ENCODE assay signal across 22 mouse cellular contexts in the genomic region with DNA sequence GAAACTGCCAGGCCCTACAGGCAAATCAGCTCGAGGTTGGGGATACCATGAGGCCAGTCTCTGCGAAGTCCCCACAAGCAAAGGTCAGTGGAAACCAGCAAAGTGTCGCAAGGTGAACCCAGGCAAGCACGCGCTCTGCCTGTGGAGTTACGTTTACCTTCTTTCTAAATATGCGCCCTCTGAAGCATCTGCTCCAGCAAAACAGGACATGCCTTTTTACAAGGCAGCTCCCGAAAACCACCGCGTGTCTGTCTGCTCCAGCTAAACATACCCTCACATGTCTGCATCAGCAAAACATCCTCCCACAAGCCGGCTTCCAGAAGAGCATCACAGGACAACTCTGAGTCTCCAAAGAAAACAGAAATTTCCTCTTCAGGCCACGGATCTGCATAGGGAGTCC. TPM values are rescaled to one million over a fixed set of nuclear protein-coding genes. Genes with fewer than 3 reads are reported as not detected.
DNase-seq lines count a peak whose midpoint lies in the region; TF ChIP-seq lines count a peak whose summit lies in the region.
"Had no signal": no experiment of that assay in that cellular context is flagged by ENCODE, and none has a peak within 500 bp of the region (broad histone marks: within the 10 kb centered on the region; RNA-seq: fewer than 3 reads in every experiment).

No protein-coding gene starts in this region.

- TF ChIP-seq POLR2A in olfactory bulb, adult 2 months (IDR thresholded peaks at IDR 0.05; ENCODE audit: insufficient read depth, low read depth, low read length): no peak

- H3K27ac ChIP-seq in olfactory bulb, adult 2 months (ENCODE audit: insufficient read depth, low read depth, low read length): peak overlapping the region; percentile 56
- H3K27ac ChIP-seq: embryonic facial prominence, embryonic 12.5 days; embryonic facial prominence, embryonic 15.5 days; gastrocnemius, adult 2 months; heart, adult 2 months; heart, embryonic 10.5 days; heart, embryonic 13.5 days; hindbrain, embryonic 14.5 days; hindbrain, postnatal 0 days had no signal

- no peaks in the 10 kb centered on the region for H3K27me3 ChIP-seq in E14TG2a.4 (ENCODE audit: insufficient read depth, low read length)
- H3K27me3 ChIP-seq: embryonic facial prominence, embryonic 12.5 days; embryonic facial prominence, embryonic 15.5 days; heart, embryonic 13.5 days had no signal

- 63% methylated on average over 12 of the region's 12 CpGs for WGBS in olfactory bulb, adult 2 months

- DNase-seq in ES-CJ7 (ENCODE audit: low read depth, low spot score): peak; percentile 24
- DNase-seq in ZHBTc4 (ENCODE audit: low read depth, low spot score): peak; percentile 43
- DNase-seq in thymus, postnatal 10 days (ENCODE audit: low spot score in 2 of 2): no peak
- DNase-seq in kidney, postnatal 4 days: no peak
- DNase-seq: adrenal gland, adult 2 months; adrenal gland, postnatal 14 days; cerebellum, adult 11 months; cerebellum, adult 2 months; cerebellum, adult 9-11 months; cerebellum, postnatal 25 days; forebrain, postnatal 0 days; gastrocnemius, adult 2 months; gastrocnemius, postnatal 14 days; heart, adult 2 months had no signal

- TF ChIP-seq CTCF in E14TG2a.4 (conservative IDR thresholded peaks at IDR 0.05; ENCODE audit: low read length): no peak
- TF ChIP-seq CTCF in olfactory bulb, adult 2 months (IDR thresholded peaks at IDR 0.05; ENCODE audit: insufficient read depth, low read depth, low read length): no peak

- peaks cover 25% of the 10 kb centered on the region for H3K4me1 ChIP-seq in E14TG2a.4 (replicated peaks; ENCODE audit: low read depth, low read length)
- peaks cover 3% of the 10 kb centered on the region; the same call in 1 of the 2 replicates for H3K4me1 ChIP-seq in olfactory bulb, adult 2 months (ENCODE audit: control insufficient read depth, insufficient read depth, low read length)

- H3K36me3 ChIP-seq in E14TG2a.4 (ENCODE audit: insufficient read depth, low read length): peaks cover 5% of the 10 kb centered on the region; the same call in 1 of the 2 replicates
- H3K36me3 ChIP-seq: embryonic facial prominence, embryonic 12.5 days; embryonic facial prominence, embryonic 15.5 days; heart, embryonic 13.5 days had no signal

- H3K4me3 ChIP-seq in E14TG2a.4 (replicated peaks; ENCODE audit: low read length): peak overlapping the region; percentile 37; the same call in 1 of the 2 replicates
- H3K4me3 ChIP-seq in olfactory bulb, adult 2 months (ENCODE audit: insufficient read depth, low read depth, low read length): no peak overlapping the region
- H3K4me3 ChIP-seq: embryonic facial prominence, embryonic 12.5 days; embryonic facial prominence, embryonic 15.5 days; gastrocnemius, adult 2 months; heart, adult 2 months; heart, embryonic 10.5 days; heart, embryonic 13.5 days had no signal

- H3K9me3 ChIP-seq in E14TG2a.4 (ENCODE audit: low read length): no peaks in the 10 kb centered on the region
- H3K9me3 ChIP-seq: embryonic facial prominence, embryonic 12.5 days; embryonic facial prominence, embryonic 15.5 days; heart, embryonic 13.5 days had no signal

RNA-seq across cellular contexts. Expression of a gene that starts 13.8 kb away (rescaled TPM):
- 328 and 410 TPM in 2 replicates for polyA plus RNA-seq in olfactory bulb, adult 2 months (2012; ENCODE audit: insufficient read depth, insufficient read length, low replicate concordance, missing spikeins)

RNA-seq across cellular contexts. Expression of a gene that starts 59.2 kb away (rescaled TPM):
- not detected in 2 replicates for polyA plus RNA-seq in olfactory bulb, adult 2 months (2012; ENCODE audit: insufficient read depth, insufficient read length, low replicate concordance, missing spikeins)

Comparison
In these comparisons a context has a peak if more than half of its experiments do, and no peak if none do; other contexts are left out.
1. DNase-seq: peak in ES-CJ7 (single experiment) and ZHBTc4 (single experiment); none in thymus, postnatal 10 days (0 of 2) and kidney, postnatal 4 days (0 of 2).